Mouse (Mus musculus) thymus, adult 2 months (tissue): ENCODE measurements around the gene Arhgap6.
"Not testable (repeated sequence)": the region's sequence is repeated elsewhere in the genome, so short reads cannot be mapped to it uniquely, and the experiment has no call there.

Experiments used
- CTCF ChIP-seq: fragments of 200-500 bp; IDR thresholded peaks from 2 replicates; pipeline ENCODE4 v1.5.1; 2012; ENCODE audit warnings: mild to moderate bottlenecking, control low read depth, low read length, moderate library complexity, borderline replicate concordance; ENCODE audit not compliant: control insufficient read depth, poor library complexity, insufficient read depth; ENCODE audit errors: extremely low read depth
- POLR2A ChIP-seq: fragments of 200-500 bp; IDR thresholded peaks from 2 replicates; pipeline ENCODE4 v1.6.1; 2012; ENCODE audit warnings: mild to moderate bottlenecking, low read length, control low read depth, moderate library complexity; ENCODE audit not compliant: control insufficient read depth, poor library complexity, insufficient read depth; ENCODE audit errors: extremely low read depth

DNA sequence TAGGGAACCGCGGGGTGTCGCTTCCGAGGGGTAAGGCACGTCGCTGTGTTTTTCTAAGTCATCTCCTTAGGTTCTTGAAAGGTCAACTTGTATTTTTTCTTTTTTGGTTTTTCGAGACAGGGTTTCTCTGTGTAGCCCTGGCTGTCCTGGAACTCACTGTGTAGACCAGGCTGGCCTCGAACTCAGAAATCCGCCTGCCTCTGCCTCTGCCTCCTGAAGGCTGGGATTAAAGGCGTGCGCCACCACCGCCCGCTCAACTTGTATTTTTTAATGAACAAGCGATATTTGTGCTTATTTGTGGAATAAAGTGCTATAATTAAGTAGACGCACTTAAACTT, 525.7 kb downstream of the Arhgap6 start:
- TF ChIP-seq POLR2A, CTCF: not testable (repeated sequence)
